Mouse (Mus musculus): ENCODE results near the gene C1qtnf1.
A peak's percentile ranks its signal among the peaks of the same experiment; 100 is the strongest.

C1qtnf1 gene

DNA sequence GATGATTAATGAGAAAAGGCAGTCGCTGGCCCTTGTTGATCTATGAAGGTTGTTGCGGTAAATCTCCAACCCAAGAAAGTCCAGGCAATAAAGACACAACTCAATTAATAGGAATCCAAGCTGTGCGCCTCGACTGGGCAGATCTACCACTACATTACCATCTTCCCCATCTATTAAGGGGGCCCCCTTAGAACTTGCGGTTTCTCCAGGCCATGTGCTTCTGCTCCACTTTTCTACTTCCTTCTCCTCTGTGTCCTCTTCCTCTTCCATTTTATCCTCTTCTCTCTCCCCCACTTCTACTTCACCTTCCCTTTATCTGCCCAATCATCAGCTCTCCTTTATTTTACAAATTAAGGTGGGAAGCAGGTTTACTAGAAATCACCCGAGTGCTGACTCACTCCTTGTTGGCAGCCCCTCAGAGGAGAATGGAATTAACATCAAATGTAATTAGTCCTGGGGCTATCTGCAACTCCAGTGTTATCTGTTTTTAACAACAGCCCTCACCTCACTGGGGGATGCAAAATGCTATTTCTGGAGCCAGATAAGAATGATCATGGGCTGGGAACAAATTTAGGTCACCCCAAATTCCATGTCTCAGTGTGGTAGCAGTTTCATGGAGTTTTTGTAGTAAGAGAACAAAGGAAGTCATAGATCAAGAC is 46.0 kb downstream of the C1qtnf1 start:
- DNase-seq (ENCODE audit: low spot score in 2 of 2): no peak

DNA sequence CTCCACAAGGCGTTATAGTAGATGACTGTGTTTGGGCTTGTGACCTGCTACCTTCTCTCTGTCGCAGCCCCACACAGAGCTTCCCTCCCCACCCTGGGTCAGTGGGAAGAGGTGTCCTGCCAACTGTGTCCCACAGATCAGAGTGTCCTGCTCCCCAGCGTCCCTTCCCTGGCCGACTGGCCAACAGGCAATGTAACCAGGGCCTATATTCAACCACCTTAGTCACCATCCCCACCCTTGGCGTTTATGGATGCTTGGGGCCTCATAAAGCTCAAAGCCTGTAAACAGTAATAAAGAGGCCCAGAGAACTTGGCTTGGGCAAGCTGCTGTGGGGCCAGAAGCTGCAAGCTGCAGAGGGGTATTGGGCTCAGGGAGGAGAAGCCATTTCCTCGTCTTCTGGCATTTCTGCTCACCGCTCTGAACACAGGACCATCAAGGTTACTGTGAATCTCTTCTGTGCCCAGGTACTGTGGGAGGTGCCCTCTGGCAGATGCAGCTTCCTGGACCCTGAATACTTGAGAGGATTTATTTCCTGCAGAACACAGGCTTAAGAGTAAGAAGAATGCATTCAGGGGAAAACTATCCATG is 47.6 kb downstream of the C1qtnf1 start:
- DNase-seq (ENCODE audit: low spot score in 2 of 2): no peak

DNA sequence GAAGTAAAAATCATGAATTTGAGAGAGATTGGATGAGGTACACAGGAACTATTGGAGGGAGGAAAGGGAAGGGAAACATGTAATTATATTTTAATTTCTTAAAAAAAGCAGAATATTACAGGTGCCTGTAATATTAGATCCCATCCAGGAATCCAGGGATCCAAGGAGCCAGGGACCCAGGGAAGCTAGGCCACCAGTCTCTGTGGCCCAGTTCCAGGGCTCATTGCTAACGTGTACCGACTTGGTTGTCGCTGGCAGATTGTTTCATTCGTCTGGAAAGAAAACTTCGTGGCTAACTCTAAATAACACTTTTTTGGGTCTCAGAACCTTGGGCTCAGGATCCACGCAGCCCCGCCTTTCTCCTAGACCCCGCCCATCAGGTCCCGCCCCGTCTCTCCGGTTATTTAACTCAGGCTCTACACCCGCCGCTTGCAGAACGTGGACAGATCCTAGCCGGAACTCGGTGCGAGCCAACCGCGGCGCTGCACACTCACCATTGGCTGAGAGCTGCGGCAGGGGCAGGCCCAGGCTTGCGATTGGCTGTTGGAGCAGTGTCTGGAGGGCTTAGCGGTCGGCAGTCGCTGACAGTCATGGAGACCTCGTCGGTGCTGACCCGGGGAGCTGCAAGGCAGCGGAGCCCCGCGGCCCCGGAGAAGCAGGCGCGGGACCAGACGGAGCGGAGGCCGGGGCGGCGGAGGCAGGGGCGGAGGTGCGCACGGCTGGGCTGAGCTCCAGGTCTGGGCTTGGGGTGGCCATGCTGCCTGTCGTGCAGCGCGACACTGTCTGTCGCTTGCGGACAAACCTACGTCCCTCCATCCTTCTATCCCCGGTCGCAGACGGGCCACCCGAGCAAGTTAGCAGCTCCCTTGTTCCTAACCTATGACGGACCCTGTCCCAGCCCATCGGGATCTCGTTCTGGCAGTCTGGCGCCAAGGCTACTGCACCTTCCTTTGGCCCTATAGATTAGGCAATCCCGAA is 48.7 kb downstream of the C1qtnf1 start, which contains the start of gene Engase:
TSS of gene Engase (plus strand) at position 434 of the 978 bp plus-strand sequence.
- DNase-seq (ENCODE audit: low spot score in 2 of 2): peak; percentile 93 to 98

DNA sequence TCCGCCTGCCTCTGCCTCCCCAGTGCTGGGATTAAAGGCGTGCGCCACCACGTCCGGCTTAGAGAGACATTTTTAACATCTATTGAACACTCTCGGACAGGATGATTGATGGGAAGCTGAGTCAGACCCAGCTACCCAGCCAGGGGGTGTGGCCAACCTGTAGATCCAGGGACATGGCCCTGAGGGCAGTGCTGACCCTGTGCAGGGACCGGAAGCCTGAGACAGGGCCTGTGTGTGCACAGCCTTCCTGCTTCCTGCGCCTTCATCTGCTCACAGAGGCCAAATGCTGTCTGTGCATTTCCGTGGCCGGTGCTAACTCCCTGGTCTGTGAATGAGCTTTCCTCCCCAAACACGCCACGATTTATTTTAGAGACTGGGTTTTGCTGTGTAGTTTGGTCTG is 51.8 kb downstream of the C1qtnf1 start:
- no peak for DNase-seq (ENCODE audit: low spot score in 2 of 2)

DNA sequence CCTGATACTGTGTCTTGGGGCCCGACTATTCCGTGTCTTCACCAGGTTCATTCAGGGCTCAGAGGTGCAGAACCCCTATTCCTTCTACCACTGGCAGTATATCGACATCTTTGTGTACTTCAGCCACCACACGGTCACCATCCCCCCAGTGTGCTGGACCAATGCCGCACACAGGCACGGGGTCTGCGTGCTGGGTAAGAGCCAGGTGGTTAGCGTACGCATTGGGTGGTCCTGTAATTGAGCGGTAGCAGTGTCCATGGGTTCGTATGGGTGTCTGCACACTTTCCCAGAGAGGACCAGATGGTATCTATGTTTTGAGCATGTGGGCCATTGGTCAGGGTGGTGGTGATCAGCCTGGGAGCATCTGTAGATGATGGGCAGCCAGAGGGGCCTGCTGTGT is 53.2 kb downstream of the C1qtnf1 start:
- no peak for DNase-seq (ENCODE audit: low spot score in 2 of 2)

DNA sequence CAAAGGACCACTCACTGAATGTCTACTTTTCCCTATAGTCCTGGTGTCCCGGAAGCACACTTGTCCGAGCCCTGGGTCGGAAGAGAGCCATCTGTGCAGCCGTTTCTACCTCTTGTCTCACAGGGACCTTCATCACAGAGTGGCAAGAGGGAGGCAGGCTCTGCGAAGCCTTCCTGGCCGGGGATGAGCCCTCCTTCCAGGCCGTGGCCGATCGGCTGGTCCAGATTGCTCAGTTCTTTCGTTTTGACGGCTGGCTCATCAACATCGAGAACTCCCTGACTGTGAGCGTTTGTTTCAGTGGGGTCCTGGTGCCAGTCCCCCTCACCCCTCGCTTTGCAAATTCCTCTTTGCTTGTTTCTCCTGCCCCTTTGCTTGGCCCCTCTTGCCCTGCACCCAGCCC is 53.7 kb downstream of the C1qtnf1 start:
- no peak for DNase-seq (ENCODE audit: low spot score in 2 of 2)

DNA sequence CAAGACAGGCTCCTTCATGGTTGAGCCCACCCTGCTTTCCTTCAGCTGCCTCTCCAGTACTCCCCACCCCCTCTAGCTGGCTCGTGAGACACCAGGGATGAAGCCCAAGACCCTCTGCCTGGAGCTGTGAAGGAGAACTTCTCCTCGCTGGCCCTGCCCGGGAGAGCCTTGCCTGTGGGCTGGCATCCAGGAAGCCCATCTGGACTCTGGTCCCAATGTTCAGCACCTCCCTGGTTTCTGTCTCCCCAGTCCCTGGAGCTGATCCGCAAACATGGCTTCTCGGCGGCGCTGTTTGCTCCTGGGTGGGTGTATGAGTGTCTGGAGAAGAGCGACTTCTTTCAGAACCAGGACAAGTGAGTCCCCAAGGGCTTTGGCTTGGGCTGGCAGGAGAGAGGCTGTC is 56.2 kb downstream of the C1qtnf1 start:
- no peak for DNase-seq (ENCODE audit: low spot score in 2 of 2)

DNA sequence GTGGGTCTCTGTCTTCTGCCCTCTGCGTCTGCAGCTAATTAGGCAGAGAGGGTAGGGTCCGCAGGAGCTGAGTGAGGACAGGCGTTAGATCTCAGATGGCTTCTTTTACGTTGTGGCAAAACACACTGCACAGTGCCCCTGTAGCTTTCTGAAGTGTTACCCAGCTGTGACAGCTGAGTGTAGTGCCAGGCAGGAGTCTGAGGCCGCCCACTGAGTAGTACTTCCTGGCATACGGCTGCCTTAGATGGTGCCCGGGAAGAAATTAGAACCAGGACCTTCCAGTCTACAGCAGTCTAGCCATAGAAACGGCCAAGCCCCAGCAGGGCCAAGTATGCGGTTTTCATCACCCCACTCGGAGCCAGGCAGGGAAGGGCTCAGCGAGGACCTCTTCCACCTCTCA is 57.3 kb downstream of the C1qtnf1 start:
- DNase-seq (ENCODE audit: low spot score in 2 of 2): no peak

DNA sequence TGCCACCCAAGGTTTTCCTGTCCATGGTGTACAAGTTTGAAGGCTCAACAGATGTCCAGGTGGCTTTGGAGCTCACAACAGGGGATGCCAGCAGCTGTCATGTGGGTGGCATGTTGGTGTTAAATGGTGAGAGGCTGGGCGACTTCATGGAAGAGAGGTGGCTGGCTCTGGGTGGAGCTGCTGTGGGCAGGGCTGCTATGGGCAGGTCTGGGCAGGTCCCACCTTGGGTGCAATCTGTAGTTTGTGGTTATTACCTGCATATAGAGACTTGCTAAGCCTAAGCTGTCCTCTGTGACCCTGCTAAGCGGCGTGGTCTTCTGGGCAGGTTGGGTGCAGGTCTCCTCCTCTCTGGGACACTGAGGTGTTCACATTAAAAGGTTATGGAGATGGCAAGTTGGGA is 57.8 kb downstream of the C1qtnf1 start:
- no peak for DNase-seq (ENCODE audit: low spot score in 2 of 2)

DNA sequence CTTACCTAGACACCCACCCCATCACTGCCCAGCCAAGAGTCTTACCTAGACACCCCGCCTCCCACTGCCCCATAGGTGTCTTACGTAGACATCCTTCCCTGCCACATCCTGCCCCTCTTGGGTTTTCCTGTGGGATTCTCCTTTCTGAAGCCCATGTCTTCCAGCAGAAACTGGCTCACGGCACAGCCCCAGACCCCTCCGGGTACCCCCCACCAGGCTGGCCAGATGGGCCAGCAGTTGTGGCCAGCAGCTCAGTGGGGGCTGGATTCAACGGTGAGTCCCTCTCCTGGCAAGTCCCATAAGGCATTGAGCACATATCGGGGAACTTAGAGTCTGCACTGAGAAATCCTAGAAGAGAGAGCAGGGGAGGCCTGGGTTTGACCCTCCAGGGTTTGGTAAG is 58.3 kb downstream of the C1qtnf1 start:
- no peak for DNase-seq (ENCODE audit: low spot score in 2 of 2)

DNA sequence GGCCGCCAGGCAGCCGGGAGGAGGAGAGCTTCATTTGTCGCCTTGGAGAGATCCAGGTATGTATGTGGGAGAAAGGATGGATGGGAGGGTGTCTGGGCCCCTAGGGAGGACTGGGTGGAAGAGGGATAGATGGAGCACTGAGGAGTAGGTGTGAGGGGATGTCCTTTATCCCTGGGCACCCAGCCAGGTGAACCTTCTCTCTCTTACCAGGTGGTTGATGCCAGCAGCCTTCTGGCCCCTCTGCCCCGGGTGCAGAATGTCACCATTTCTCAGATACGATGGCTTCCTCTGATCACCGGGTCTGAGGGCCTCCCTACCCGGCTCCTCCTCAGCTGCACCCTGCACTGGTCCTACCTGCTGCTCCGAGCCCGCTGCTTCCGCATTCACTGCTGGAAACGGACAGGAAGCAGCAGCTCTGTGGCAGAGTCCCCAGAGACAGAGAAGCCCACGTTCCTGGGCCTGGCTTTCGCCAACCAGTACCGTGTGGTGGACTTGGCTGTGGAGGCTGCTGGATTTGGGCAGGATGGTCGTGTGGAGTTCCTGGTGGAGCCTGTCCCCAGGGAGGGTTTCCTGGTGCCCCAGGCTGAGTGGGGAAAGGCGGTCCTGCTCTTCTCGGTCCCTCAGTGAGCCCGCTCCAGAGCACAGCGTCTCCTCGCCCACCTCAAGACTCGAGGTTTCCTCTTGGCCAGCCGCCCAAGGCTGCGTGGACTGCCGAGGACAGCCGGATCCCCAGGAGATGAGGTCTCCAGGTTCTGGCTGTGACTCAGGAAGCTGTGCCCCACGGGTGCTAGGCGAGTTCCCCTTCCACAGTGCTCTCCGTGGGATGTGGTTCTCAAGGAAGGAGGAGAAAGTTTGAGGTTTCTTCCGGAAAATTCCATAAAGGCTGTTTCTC is 59.1 kb downstream of the C1qtnf1 start:
- no peak for DNase-seq (ENCODE audit: low spot score in 2 of 2)

DNA sequence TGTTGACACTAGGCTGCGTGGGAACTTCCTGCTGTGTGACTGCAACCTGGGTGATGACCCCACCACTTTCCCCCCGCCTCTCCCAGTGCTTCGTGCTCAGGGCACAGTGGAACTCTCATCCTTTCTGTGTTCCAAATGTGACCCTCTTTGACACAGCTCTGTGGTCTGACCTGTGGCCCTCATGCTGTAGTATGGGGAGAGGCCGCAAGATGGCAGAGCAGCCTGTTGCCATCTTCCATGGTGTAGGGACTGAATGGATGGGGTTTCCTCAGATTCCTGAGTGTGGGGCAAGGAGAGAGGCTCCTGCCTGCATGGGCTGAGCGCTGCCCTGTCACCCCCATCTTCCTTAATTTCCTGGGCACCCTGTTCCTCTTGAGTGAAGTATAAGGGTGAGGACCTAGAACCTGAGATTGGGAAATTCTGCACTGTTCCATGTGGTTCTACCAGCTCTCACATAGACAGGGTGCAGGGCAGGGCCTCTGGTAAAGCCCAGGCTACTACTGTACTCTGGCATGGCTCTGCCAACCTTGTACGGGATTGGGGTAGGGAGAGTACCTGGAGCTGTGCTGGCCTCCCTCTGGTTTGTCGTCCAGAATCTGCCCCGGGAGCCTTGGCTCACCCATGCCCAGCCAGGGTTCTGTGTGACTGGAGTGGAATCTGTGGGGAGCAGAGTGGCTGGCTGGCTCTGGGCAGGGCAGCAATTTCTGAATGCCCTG is 60.3 kb downstream of the C1qtnf1 start:
- DNase-seq (ENCODE audit: low spot score in 2 of 2): no peak

DNA sequence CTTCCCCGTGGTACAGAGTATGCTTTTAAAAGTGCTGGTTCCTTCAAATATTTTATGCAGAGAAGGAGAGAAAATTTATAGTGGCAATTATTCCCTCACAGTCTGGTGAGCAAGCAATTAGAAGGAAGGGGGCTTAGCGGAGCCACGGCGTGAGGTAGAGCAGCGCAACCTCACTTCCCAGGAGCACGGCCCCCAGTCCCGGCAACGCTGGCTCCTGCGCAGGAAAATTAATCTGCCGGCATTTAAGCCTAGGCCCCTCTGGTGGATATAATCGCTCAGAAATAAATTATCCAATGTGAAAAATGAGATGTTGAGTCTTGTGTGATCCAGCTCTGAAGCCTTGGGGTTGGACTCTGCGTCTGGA is 60.9 kb downstream of the C1qtnf1 start:
- no peak for DNase-seq (ENCODE audit: low spot score in 2 of 2)

DNA sequence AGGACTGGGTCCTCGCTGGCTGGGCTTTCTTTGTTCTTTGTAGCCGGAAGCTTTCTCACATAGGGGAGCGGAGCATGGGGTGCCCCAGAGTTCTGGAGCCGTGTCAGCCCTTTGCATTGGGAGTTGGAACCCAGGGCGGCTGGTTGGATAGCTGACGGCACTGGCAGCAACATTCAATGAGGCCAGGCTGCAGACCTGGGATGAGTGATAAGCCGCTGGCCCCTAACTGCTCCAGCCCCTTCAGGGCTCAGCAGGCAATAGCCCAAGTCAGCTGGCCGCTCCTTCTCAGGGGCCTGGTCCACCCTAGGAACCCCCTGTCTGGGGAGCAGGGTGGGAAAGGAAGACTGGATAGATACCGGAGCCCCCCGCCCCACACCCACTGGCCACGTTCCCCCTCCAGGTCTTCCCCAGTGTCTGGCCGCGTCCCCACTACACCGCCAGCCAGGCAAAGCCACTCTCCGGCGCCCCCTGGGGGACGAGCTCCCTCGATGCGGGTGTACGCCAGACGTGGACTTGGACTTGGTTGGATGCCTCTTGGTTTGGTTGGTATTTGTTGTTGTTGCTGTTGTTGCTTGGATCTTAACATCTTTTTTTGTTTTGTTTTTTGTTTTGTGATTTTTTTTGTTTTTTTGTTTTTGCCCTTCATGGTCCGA is 62.7 kb downstream of the C1qtnf1 start:
- DNase-seq (ENCODE audit: low spot score in 2 of 2): peak in 1 of 2 experiments; percentile 59

DNA sequence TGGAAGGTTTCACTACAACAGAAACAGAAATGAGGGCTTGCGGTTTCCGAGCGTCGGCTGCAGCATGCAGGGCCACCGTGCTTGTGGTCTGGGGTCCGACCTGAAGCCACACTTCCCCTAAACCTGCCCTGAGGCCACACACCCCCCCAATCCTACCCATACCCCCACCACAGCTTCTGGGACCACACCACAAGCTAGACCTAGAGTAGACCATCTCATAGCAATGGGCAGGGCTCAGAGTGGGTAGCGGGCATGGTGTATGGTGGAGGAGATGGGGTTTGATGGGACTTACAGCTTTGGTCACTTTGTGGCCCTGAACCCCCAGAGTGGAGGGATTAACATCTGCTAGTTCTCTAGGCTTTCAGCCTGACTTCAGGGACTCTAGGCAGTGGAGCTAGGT is 63.2 kb downstream of the C1qtnf1 start:
- no peak for DNase-seq (ENCODE audit: low spot score in 2 of 2)

DNA sequence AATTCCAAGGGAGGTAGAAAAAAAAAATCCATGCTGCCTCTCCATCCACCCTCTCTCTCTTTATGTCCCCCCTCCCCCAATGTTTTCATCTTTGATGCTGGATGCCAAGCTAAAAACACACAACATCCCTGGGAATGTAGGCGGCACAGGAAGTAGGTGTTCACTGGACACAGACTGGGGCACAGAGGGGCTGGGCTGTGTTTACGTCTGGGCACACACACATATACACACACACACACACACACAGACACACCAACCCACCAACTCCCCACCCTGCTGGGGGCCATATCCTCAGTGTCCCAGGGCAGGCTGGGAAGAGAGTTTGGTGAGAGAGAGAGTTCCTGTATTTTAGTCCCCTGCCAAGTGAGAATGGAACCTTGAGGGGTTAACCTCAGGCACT is 65.5 kb downstream of the C1qtnf1 start:
- DNase-seq (ENCODE audit: low spot score in 2 of 2): no peak

DNA sequence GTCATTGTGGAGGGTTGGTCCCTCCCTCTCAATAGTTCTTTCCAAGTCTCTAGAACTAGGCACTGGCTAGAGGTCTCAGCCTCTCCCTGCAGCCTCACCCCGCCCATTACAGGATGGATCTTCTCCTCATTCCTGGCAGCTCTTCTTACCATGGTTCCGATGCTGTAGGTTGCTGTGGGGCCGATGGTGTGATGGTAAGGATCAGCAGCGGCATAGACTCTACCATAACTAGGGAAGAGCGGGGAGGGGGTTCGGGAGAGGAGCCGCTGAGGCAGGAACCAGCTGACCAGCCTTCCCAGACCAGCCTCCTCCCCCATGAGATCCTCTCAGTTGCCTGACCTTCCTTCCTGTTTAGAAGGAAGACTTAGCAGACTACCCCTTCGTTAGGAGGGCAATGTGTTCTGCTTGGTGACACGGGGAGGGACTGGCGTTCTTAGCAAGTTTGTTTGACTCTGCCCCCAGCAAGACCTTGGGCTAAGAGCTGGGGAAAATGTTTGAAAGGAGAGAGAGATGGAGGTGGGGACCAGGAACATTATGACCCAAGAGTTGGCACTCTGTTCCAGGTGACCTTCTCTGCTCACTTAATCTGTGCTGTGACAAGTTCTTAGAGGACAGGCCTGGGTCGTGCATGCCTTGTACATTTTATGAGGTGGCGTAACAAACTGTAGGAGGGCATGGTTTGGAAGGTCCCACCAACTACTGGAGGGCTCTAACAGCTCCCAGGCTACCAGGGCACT is 66.2 kb downstream of the C1qtnf1 start:
- DNase-seq (ENCODE audit: low spot score in 2 of 2): no peak

DNA sequence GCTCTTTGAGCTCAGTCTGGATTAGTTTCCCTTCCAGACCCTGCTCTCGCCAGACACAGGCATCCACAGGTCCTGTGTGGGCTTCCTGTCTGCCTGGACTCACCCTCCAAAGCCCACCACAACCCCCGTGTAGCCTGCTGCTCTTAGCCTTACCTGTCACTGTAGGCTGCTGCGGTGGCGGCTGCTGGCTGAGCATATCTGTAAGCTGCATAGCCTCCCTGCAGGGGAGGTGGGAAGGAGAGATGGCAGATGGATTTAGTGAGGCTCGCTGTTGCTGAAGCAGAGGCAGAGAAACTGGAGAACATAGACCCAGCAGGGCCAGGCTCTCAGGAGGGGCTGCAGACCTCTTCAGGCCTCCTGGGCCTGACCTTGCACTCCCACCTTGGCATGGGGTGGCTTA is 67.1 kb downstream of the C1qtnf1 start:
- peak in 1 of 2 experiments; percentile 55 for DNase-seq (ENCODE audit: low spot score in 2 of 2)

DNA sequence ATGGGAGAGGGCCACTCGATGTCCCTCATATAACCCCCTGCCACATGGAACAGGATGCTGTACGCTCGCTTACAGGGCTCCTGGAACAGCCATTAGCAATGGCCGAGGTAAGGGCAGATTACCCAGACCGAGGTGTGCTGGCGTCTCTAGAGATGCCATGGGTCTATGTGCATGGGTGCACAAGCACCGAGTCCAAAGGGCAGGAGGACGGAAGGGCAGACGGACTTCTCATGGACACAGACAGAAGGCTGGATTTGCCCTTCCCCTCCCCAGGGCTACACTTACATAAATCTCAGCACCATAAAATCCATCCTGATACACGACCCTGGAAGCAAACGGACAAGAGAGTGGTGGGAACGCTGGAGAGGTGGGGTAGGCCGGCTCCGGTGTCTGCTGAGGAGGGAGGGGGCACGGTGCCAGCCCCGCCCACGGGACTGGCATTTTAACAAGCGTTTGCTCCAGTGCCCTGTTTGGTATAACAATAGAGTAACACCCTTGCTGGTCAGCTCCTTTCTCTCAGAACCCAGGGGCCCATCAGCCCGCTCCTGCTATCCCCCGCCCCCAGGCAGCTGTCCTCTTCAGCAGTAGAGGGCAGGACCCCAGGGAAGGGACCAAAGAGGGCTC is 68.2 kb downstream of the C1qtnf1 start:
- DNase-seq (ENCODE audit: low spot score in 2 of 2): no peak
